In genomic region chr13:115985715-115986114, GRCm38 (mm10) we compare ENCODE assay signal across 18 mouse cellular contexts.
"Had no signal": no experiment of that assay in that cellular context is flagged by ENCODE, and none has a peak within 500 bp of the region (broad histone marks: within the 10 kb centered on the region; RNA-seq: fewer than 3 reads in every experiment).

No protein-coding gene starts in this region.

- H3K36me3 ChIP-seq: liver, embryonic 15.5 days; lung, embryonic 15.5 days; midbrain, embryonic 10.5 days; midbrain, embryonic 12.5 days; neural tube, embryonic 12.5 days had no signal

- H3K4me1 ChIP-seq: liver, embryonic 15.5 days; lung, embryonic 15.5 days; midbrain, embryonic 10.5 days; midbrain, embryonic 12.5 days; neural tube, embryonic 12.5 days had no signal

- DNase-seq: liver, postnatal 0 days; lung, adult 2 months; lung, postnatal 14 days; lung, postnatal 36 days; midbrain, embryonic 14.5 days; right cerebral cortex, postnatal 14 days; spleen, adult 18-20 months; thymus, adult 2 months; thymus, postnatal 25 days; thymus, postnatal 4 days had no signal

- ATAC-seq: liver, postnatal 0 days; lung, postnatal 0 days; midbrain, embryonic 16.5 days had no signal

- H3K27ac ChIP-seq: liver, embryonic 15.5 days; lung, embryonic 15.5 days; macrophage; midbrain, embryonic 10.5 days; midbrain, embryonic 12.5 days; neural tube, embryonic 12.5 days had no signal

- H3K4me3 ChIP-seq: liver, embryonic 15.5 days; lung, embryonic 15.5 days; midbrain, embryonic 10.5 days; midbrain, embryonic 12.5 days; neural tube, embryonic 12.5 days had no signal

- H3K9me3 ChIP-seq: liver, embryonic 15.5 days; lung, embryonic 15.5 days; midbrain, embryonic 10.5 days; midbrain, embryonic 12.5 days; neural tube, embryonic 12.5 days had no signal

- H3K27me3 ChIP-seq: liver, embryonic 15.5 days; lung, embryonic 15.5 days; midbrain, embryonic 12.5 days; neural tube, embryonic 12.5 days had no signal

- H3K4me2 ChIP-seq: liver, embryonic 15.5 days; lung, embryonic 15.5 days; midbrain, embryonic 12.5 days; neural tube, embryonic 12.5 days had no signal

- H3K9ac ChIP-seq: liver, embryonic 15.5 days; liver, postnatal 0 days; lung, embryonic 15.5 days; midbrain, embryonic 12.5 days; neural tube, embryonic 12.5 days had no signal
